Mouse (Mus musculus): ENCODE data around the gene Cript. TPM values are rescaled to one million over a fixed set of nuclear protein-coding genes. Genes with fewer than 3 reads are reported as not detected.

Cript gene
- polyA plus RNA-seq, 1 experiment from 2014 or later, result 217 TPM

DNA sequence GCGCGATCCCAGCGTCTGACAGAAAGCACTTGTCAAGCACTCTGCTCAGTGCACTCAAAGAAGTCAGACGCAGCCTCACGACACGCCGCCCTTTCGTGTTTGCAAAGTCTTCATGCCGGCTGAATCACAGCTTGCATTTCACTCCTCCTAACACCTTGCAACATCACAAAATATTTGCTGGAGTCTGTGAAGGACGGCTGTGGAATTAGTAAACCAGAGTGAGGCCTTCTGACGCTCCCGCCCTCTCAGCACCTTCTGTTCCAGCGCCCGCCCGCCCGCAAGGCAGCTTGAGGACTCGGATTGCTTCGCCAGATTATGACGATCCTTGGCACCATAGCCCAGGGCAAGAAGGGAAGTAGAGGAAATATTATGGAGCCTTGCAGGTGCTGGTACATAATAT, 16.4 kb downstream of the Cript start:
- H3K27me3 ChIP-seq (ENCODE audit: control insufficient read depth, insufficient read depth, low read length), result no peaks in the 10 kb centered on the region
- H3K4me1 ChIP-seq (ENCODE audit: control insufficient read depth, insufficient read depth, low read length), result no peaks in the 10 kb centered on the region
- no peaks in the 10 kb centered on the region for H3K9me3 ChIP-seq (ENCODE audit: control insufficient read depth, low read length)
- H3K27ac ChIP-seq (ENCODE audit: low read depth, low read length), result no peak overlapping the region
- no peak overlapping the region for H3K4me3 ChIP-seq (ENCODE audit: low read depth, low read length)
- H3K36me3 ChIP-seq (ENCODE audit: control insufficient read depth, insufficient read depth, low read length), result no peaks in the 10 kb centered on the region; the same call in none of the 2 replicates
- 73% methylated on average over 19 of the region's 19 CpGs for WGBS
- no peak for ATAC-seq (ENCODE audit: low read depth)
- H3K9ac ChIP-seq (replicated peaks; ENCODE audit: low read depth, low read length), result no peak overlapping the region
- H3K4me2 ChIP-seq (ENCODE audit: low read depth, low read length), result no peak overlapping the region

DNA sequence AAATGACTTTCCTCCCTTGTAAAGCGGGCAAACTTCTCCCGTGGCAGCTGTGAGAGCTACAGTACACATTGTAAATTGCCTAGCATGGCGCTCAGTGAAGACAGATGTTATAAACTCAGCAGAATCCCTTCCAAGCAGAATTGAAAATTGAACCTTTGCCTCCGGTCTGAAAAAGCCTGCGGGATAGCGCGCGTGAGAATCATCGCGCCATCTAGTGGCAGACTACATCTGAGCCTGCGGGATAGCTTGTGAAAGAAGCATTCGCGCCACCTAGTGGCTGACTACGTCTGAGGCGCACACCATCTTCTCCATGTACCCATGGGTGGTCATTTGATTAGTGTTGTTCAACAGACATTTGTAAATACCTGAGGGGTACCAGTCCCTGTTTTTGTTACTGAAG, 19.0 kb downstream of the Cript start:
- Histone ChIP-seq H3K4me2 (ENCODE audit: low read depth, low read length) (no peak overlapping the region), H3K27ac (ENCODE audit: low read depth, low read length) (no peak overlapping the region), H3K9ac (replicated peaks; ENCODE audit: low read depth, low read length) (no peak overlapping the region), H3K4me3 (ENCODE audit: low read depth, low read length) (no peak overlapping the region), H3K27me3 (ENCODE audit: control insufficient read depth, insufficient read depth, low read length) (no peaks in the 10 kb centered on the region), H3K9me3 (ENCODE audit: control insufficient read depth, low read length) (no peaks in the 10 kb centered on the region), H3K4me1 (ENCODE audit: control insufficient read depth, insufficient read depth, low read length) (no peaks in the 10 kb centered on the region), H3K36me3 (ENCODE audit: control insufficient read depth, insufficient read depth, low read length) (no peaks in the 10 kb centered on the region)
- ATAC-seq (ENCODE audit: low read depth), result peak; percentile 89
- 2% methylated on average over 15 of the region's 15 CpGs for WGBS

DNA sequence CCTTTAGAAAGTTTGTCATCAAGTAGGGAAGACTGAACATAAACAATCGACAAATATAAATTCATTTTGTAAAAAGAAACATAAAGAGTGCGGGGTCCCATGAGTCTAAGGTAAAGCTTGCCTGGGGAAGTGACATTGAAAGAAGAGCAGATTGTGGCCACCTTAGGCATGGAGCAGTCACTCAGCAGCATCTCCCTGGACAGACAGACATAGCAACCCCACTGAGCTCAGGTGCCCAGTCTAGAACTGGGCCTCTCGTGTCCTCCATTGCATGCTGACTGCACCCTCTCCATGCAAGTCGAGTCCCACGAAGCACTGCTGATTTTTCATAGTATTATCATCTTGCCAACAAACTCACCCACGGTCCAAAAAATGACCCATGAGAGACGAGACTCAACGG, 19.4 kb downstream of the Cript start:
- no peak overlapping the region for H3K9ac ChIP-seq (replicated peaks; ENCODE audit: low read depth, low read length)
- H3K9me3 ChIP-seq (ENCODE audit: control insufficient read depth, low read length), result no peaks in the 10 kb centered on the region
- no peak overlapping the region for H3K4me3 ChIP-seq (ENCODE audit: low read depth, low read length)
- no peaks in the 10 kb centered on the region for H3K4me1 ChIP-seq (ENCODE audit: control insufficient read depth, insufficient read depth, low read length)
- 86% methylated on average over 8 of the region's 8 CpGs for WGBS
- H3K4me2 ChIP-seq (ENCODE audit: low read depth, low read length), result no peak overlapping the region
- no peaks in the 10 kb centered on the region for H3K36me3 ChIP-seq (ENCODE audit: control insufficient read depth, insufficient read depth, low read length)
- H3K27me3 ChIP-seq (ENCODE audit: control insufficient read depth, insufficient read depth, low read length), result no peaks in the 10 kb centered on the region
- peak; percentile 46; the same call in 1 of the 2 replicates for ATAC-seq (ENCODE audit: low read depth)
- H3K27ac ChIP-seq (ENCODE audit: low read depth, low read length), result no peak overlapping the region

DNA sequence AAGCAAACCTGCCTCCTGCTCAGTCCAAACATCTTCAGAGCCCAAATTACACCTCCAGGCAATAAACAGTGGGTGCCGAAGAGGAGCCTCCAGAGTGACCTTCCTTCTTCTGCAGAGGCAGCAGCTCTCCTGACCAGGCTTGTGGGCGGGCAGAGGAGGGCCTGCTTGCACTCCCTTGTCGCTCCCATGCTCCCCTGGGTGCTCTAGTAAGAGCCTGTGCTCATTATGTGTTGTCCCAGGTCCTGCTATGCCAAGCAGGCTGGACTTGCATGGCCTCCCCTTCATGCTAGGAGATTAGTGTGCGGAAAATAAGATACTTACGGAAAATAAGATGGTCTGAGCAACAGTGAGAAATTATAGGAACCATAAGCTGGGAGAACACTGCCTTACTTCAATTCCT, 24.3 kb downstream of the Cript start:
- H3K27ac ChIP-seq (ENCODE audit: low read depth, low read length), result no peak overlapping the region
- H3K36me3 ChIP-seq (ENCODE audit: control insufficient read depth, insufficient read depth, low read length), result no peaks in the 10 kb centered on the region
- no peak overlapping the region for H3K4me2 ChIP-seq (ENCODE audit: low read depth, low read length)
- no peak for ATAC-seq (ENCODE audit: low read depth)
- no peaks in the 10 kb centered on the region for H3K9me3 ChIP-seq (ENCODE audit: control insufficient read depth, low read length)
- no peak overlapping the region for H3K9ac ChIP-seq (replicated peaks; ENCODE audit: low read depth, low read length)
- no peaks in the 10 kb centered on the region for H3K27me3 ChIP-seq (ENCODE audit: control insufficient read depth, insufficient read depth, low read length)
- no peaks in the 10 kb centered on the region for H3K4me1 ChIP-seq (ENCODE audit: control insufficient read depth, insufficient read depth, low read length)
- 54% methylated on average over 5 of the region's 5 CpGs for WGBS
- no peak overlapping the region for H3K4me3 ChIP-seq (ENCODE audit: low read depth, low read length)

DNA sequence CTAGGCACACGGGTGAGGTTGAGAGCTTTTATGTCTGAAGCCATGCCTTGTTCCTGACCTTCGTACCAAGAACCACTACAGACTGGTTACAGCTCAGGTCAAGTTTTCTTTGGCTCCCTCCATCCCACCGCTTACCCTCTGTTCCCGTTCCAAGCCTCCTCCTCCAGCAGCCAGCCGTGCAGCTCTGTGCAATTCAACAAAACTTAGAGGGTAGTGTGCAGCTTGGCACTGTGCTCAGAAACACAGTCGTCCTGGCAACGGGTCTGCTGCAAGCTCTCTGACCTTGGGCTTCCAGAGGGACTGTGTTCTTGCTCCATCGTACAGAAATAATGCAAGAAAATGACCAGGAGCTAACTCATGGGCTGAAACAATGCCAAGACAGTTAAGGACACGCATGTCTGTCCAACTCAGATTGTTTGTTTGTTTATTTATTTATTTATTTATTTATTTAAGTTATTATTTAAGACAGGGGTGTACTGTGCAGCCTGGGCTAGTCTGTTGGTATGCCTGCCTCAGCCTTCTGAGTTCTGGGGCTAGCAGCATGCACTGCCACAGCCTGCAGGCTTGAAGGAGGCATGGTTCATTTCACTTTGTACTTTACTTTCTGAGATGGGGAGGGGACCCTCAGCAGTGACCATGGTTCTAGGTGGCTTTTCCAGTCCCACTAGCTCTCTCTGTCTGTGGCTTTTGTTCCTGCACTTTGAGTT, 25.3 kb downstream of the Cript start:
- no peak overlapping the region for H3K4me2 ChIP-seq (ENCODE audit: low read depth, low read length)
- 38% methylated on average over 9 of the region's 9 CpGs for WGBS
- H3K9me3 ChIP-seq (ENCODE audit: control insufficient read depth, low read length), result no peaks in the 10 kb centered on the region
- no peak overlapping the region for H3K4me3 ChIP-seq (ENCODE audit: low read depth, low read length)
- H3K4me1 ChIP-seq (ENCODE audit: control insufficient read depth, insufficient read depth, low read length), result peaks cover 8% of the 10 kb centered on the region; the same call in 1 of the 2 replicates
- ATAC-seq (ENCODE audit: low read depth), result peak; percentile 66; the same call in 1 of the 2 replicates
- H3K27me3 ChIP-seq (ENCODE audit: control insufficient read depth, insufficient read depth, low read length), result no peaks in the 10 kb centered on the region
- no peak overlapping the region for H3K27ac ChIP-seq (ENCODE audit: low read depth, low read length)
- no peak overlapping the region for H3K9ac ChIP-seq (replicated peaks; ENCODE audit: low read depth, low read length)
- no peaks in the 10 kb centered on the region for H3K36me3 ChIP-seq (ENCODE audit: control insufficient read depth, insufficient read depth, low read length)

DNA sequence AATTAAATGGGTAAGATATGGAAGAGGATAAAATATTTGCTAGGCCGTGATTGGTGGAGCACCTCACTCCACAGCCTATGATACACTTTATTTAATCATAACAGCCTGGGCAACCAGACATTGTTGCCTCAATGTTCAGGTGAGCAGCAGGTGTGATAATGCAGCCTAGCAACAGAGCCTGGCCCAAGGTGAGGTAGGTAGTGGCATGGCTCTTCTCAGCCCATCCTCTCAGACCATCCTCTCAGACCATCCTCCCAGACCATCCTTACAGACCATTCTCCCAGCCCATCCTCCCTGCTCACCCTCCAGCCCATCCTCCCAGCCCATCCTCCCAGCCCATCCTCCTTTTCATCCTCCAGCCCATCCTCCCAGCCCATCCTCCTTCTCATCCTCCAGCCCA, 26.3 kb downstream of the Cript start:
- Histone ChIP-seq H3K9ac (replicated peaks; ENCODE audit: low read depth, low read length) (no peak overlapping the region), H3K4me2 (ENCODE audit: low read depth, low read length) (no peak overlapping the region), H3K4me3 (ENCODE audit: low read depth, low read length) (no peak overlapping the region), H3K9me3 (ENCODE audit: control insufficient read depth, low read length) (no peaks in the 10 kb centered on the region), H3K27me3 (ENCODE audit: control insufficient read depth, insufficient read depth, low read length) (no peaks in the 10 kb centered on the region), H3K27ac (ENCODE audit: low read depth, low read length) (no peak overlapping the region), H3K36me3 (ENCODE audit: control insufficient read depth, insufficient read depth, low read length) (no peaks in the 10 kb centered on the region), H3K4me1 (ENCODE audit: control insufficient read depth, insufficient read depth, low read length) (peaks cover 9% of the 10 kb centered on the region; the same call in 1 of the 2 replicates)
- 87% methylated on average over 1 of the region's 1 CpGs for WGBS
- no peak for ATAC-seq (ENCODE audit: low read depth)

- no peak overlapping the region for H3K27ac ChIP-seq (ENCODE audit: low read depth, low read length)
- H3K27me3 ChIP-seq (ENCODE audit: control insufficient read depth, insufficient read depth, low read length), result no peaks in the 10 kb centered on the region
- H3K4me1 ChIP-seq (ENCODE audit: control insufficient read depth, insufficient read depth, low read length), result peaks cover 9% of the 10 kb centered on the region; the same call in 1 of the 2 replicates
- no peak overlapping the region for H3K9ac ChIP-seq (replicated peaks; ENCODE audit: low read depth, low read length)
- H3K9me3 ChIP-seq (ENCODE audit: control insufficient read depth, low read length), result no peaks in the 10 kb centered on the region
- H3K36me3 ChIP-seq (ENCODE audit: control insufficient read depth, insufficient read depth, low read length), result no peaks in the 10 kb centered on the region
- WGBS, result 88% methylated on average over 1 of the region's 1 CpGs
- no peak overlapping the region for H3K4me3 ChIP-seq (ENCODE audit: low read depth, low read length)
- no peak overlapping the region for H3K4me2 ChIP-seq (ENCODE audit: low read depth, low read length)
- no peak for ATAC-seq (ENCODE audit: low read depth)
These were observed 27.1 kb downstream of the Cript start for GRCm38 (mm10) chr17:87052432-87052831.

- Histone ChIP-seq H3K9ac (replicated peaks; ENCODE audit: low read depth, low read length) (no peak overlapping the region), H3K27ac (ENCODE audit: low read depth, low read length) (no peak overlapping the region), H3K27me3 (ENCODE audit: control insufficient read depth, insufficient read depth, low read length) (no peaks in the 10 kb centered on the region), H3K36me3 (ENCODE audit: control insufficient read depth, insufficient read depth, low read length) (no peaks in the 10 kb centered on the region), H3K4me1 (ENCODE audit: control insufficient read depth, insufficient read depth, low read length) (peaks cover 9% of the 10 kb centered on the region; the same call in 1 of the 2 replicates), H3K9me3 (ENCODE audit: control insufficient read depth, low read length) (no peaks in the 10 kb centered on the region), H3K4me2 (ENCODE audit: low read depth, low read length) (no peak overlapping the region), H3K4me3 (ENCODE audit: low read depth, low read length) (no peak overlapping the region)
- WGBS, result 77% methylated on average over 5 of the region's 5 CpGs
- ATAC-seq (ENCODE audit: low read depth), result no peak
These were observed 28.6 kb downstream of the Cript start for GRCm38 (mm10) chr17:87053921-87054320.

- H3K9ac ChIP-seq (replicated peaks; ENCODE audit: low read depth, low read length), result no peak overlapping the region
- no peak overlapping the region for H3K4me2 ChIP-seq (ENCODE audit: low read depth, low read length)
- H3K36me3 ChIP-seq (ENCODE audit: control insufficient read depth, insufficient read depth, low read length), result no peaks in the 10 kb centered on the region
- H3K4me3 ChIP-seq (ENCODE audit: low read depth, low read length), result no peak overlapping the region
- H3K27me3 ChIP-seq (ENCODE audit: control insufficient read depth, insufficient read depth, low read length), result no peaks in the 10 kb centered on the region
- peak; percentile 79; the same call in 1 of the 2 replicates for ATAC-seq (ENCODE audit: low read depth)
- peaks cover 9% of the 10 kb centered on the region; the same call in 1 of the 2 replicates for H3K4me1 ChIP-seq (ENCODE audit: control insufficient read depth, insufficient read depth, low read length)
- H3K27ac ChIP-seq (ENCODE audit: low read depth, low read length), result peak overlapping the region; percentile 44
- 32% methylated on average over 5 of the region's 5 CpGs for WGBS
- H3K9me3 ChIP-seq (ENCODE audit: control insufficient read depth, low read length), result no peaks in the 10 kb centered on the region
These were observed 29.7 kb downstream of the Cript start for GRCm38 (mm10) chr17:87055051-87055459.
